ENCODE assay signal across 9 mouse cellular contexts in genomic region chr7:66230246-66230637, GRCm38 (mm10).
DNase-seq lines count a peak whose midpoint lies in the region; ATAC-seq lines count a peak whose summit lies in the region.
"Had no signal": no experiment of that assay in that cellular context is flagged by ENCODE, and none has a peak within 500 bp of the region (broad histone marks: within the 10 kb centered on the region; RNA-seq: fewer than 3 reads in every experiment).

No protein-coding gene starts in this region.

- ATAC-seq in heart, embryonic 14.5 days (ENCODE audit: insufficient number of reproducible peaks, insufficient read depth, low FRiP score, low read depth), result no peak
- peak; percentile 61 for ATAC-seq in common myeloid progenitor, adult 5-6 weeks (replicated peaks; ENCODE audit: low read depth, poor library complexity, severe bottlenecking)
- ATAC-seq in hindbrain, embryonic 14.5 days (ENCODE audit: low FRiP score), result no peak
- 0 out of 2 replicates have a peak, but pooled peaks have one; percentile 18 for ATAC-seq in midbrain, embryonic 15.5 days (replicated peaks)

- H3K27me3 ChIP-seq in heart, embryonic 14.5 days (ENCODE audit: control insufficient read depth, insufficient read depth, low read length), result no peaks in the 10 kb centered on the region
- no peaks in the 10 kb centered on the region for H3K27me3 ChIP-seq in hindbrain, embryonic 14.5 days (ENCODE audit: control insufficient read depth, insufficient read depth, low read length)
- no peaks in the 10 kb centered on the region for H3K27me3 ChIP-seq in midbrain, embryonic 15.5 days (replicated peaks)

- peak overlapping the region; percentile 13; the same call in 1 of the 2 replicates for H3K9ac ChIP-seq in heart, embryonic 14.5 days (ENCODE audit: low read length)
- 0 out of 2 replicates have a peak overlapping the region, but pooled peaks have one; percentile 24 for H3K9ac ChIP-seq in hindbrain, embryonic 14.5 days
- H3K9ac ChIP-seq in midbrain, embryonic 15.5 days, result no peak overlapping the region

- H3K4me1 ChIP-seq in heart, embryonic 14.5 days (ENCODE audit: control insufficient read depth in 2 of 2, insufficient read depth in 2 of 2, low read length in 2 of 2), result peaks cover 16 to 23% of the 10 kb centered on the region in 2 experiments
- peaks cover 14% of the 10 kb centered on the region for H3K4me1 ChIP-seq in hindbrain, embryonic 14.5 days (replicated peaks; ENCODE audit: control insufficient read depth, insufficient read depth, low read length)
- peaks cover 21% of the 10 kb centered on the region for H3K4me1 ChIP-seq in midbrain, embryonic 15.5 days

- H3K4me3 ChIP-seq in heart, embryonic 14.5 days (ENCODE audit: control insufficient read depth in 1 of 2, insufficient read depth in 1 of 2, low read depth in 1 of 2, low read length in 2 of 2), result no peak overlapping the region
- no peak overlapping the region for H3K4me3 ChIP-seq in hindbrain, embryonic 14.5 days (replicated peaks; ENCODE audit: low read length)
- H3K4me3 ChIP-seq in midbrain, embryonic 15.5 days, result no peak overlapping the region

- DNase-seq in heart, postnatal 14 days, result no peak
- no peak for DNase-seq in hindbrain, embryonic 14.5 days (ENCODE audit: low spot score)
- DNase-seq in cerebellum, adult 9-10 months, result no peak
- DNase-seq in c-Kit-positive CD71-positive TER-119-positive erythroid progenitor cells, embryonic 14.5 days (ENCODE audit: low spot score), result no peak
- DNase-seq in gastrocnemius, postnatal 14 days, result no peak

- 71% methylated on average over 4 of the region's 4 CpGs for WGBS in heart, embryonic 14.5 days
- WGBS in hindbrain, embryonic 14.5 days, result 34% methylated on average over 4 of the region's 4 CpGs
- 45% methylated on average over 4 of the region's 4 CpGs for whole genome bisulfite sequencing in midbrain, embryonic 15.5 days

- H3K27ac ChIP-seq in heart, embryonic 14.5 days (replicated peaks in 1 of 2; ENCODE audit: control insufficient read depth in 1 of 2, insufficient read depth in 1 of 2, low read depth in 2 of 2, low read length in 2 of 2), result peak overlapping the region; percentile 54 to 59; a peak in 3 of 4 replicates
- peak overlapping the region; percentile 82 for H3K27ac ChIP-seq in hindbrain, embryonic 14.5 days
- H3K27ac ChIP-seq in midbrain, embryonic 15.5 days, result peak overlapping the region; percentile 71

- no peaks in the 10 kb centered on the region for H3K36me3 ChIP-seq in heart, embryonic 14.5 days (ENCODE audit: control insufficient read depth, insufficient read depth, low read length)
- H3K36me3 ChIP-seq in hindbrain, embryonic 14.5 days (replicated peaks; ENCODE audit: control insufficient read depth, insufficient read depth), result no peaks in the 10 kb centered on the region
- H3K36me3 ChIP-seq in midbrain, embryonic 15.5 days (replicated peaks), result no peaks in the 10 kb centered on the region
- H3K36me3 ChIP-seq: G1E had no signal

- no peak overlapping the region for H3K4me2 ChIP-seq in heart, embryonic 14.5 days (ENCODE audit: low read length)
- H3K4me2 ChIP-seq in hindbrain, embryonic 14.5 days (replicated peaks), result no peak overlapping the region
- H3K4me2 ChIP-seq in midbrain, embryonic 15.5 days, result no peak overlapping the region

- H3K9me3 ChIP-seq in heart, embryonic 14.5 days (ENCODE audit: control insufficient read depth, low read length), result no peaks in the 10 kb centered on the region
- H3K9me3 ChIP-seq in hindbrain, embryonic 14.5 days (ENCODE audit: control insufficient read depth, low read length), result no peaks in the 10 kb centered on the region
- no peaks in the 10 kb centered on the region for H3K9me3 ChIP-seq in midbrain, embryonic 15.5 days
- H3K9me3 ChIP-seq: G1E had no signal

- intact Hi-C loops in heart, postnatal 14 days (cut with DNase I), result no loop called here
- intact Hi-C loops in gastrocnemius, postnatal 14 days (cut with DNase I; ENCODE audit: low total_unique reads), result no loop called here

Comparison
In these comparisons a context has a peak if more than half of its experiments do, and no peak if none do; other contexts are left out.
1. ATAC-seq: peak in common myeloid progenitor, adult 5-6 weeks (single experiment) and midbrain, embryonic 15.5 days (single experiment); none in heart, embryonic 14.5 days (single experiment) and hindbrain, embryonic 14.5 days (single experiment).
2. Peak in every context shown above with its lines, with median percentiles within 50 percentile points of each other: H3K27ac ChIP-seq.